In the genomic region with DNA sequence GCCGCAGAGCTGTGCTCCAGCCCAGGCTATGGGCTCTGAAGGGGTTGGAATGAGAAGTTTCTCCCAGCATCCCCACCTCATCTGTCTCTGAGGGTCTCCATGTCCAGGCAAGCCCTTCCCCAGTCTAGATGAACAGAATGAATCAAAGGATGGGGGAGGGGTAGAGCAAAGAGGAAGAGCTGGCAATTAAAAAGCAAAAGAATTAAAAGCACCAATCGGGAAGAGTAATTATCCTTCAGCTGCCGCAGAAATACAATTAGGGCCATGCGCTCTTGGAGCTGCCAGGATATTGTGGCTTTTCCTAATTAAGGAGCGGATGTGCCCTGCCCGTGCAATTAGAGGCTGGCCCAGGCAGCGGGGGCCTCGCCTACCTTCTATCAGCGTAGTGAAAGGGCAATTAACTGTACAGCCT, we compare ENCODE assay signal across 10 mouse cellular contexts. TPM values are rescaled to one million over a fixed set of nuclear protein-coding genes. Genes with fewer than 3 reads are reported as not detected.
DNase-seq lines count a peak whose midpoint lies in the region; ATAC-seq and TF ChIP-seq lines count a peak whose summit lies in the region.
"Had no signal": no experiment of that assay in that cellular context is flagged by ENCODE, and none has a peak within 500 bp of the region (broad histone marks: within the 10 kb centered on the region; RNA-seq: fewer than 3 reads in every experiment).

No protein-coding gene starts in this region.

- ATAC-seq in forebrain, embryonic 11.5 days (replicated peaks; ENCODE audit: low FRiP score): peak; percentile 77
- no peak for ATAC-seq in hindbrain, embryonic 15.5 days (ENCODE audit: low FRiP score, low read depth)
- ATAC-seq in midbrain, postnatal 0 days (ENCODE audit: low FRiP score): no peak
- no peak for ATAC-seq in erythroid progenitor cell, adult 5-6 weeks (replicated peaks; ENCODE audit: low FRiP score, poor library complexity, severe bottlenecking)

- peak overlapping the region; percentile 41 for H3K4me2 ChIP-seq in forebrain, embryonic 11.5 days (ENCODE audit: low read depth, low read length, severe bottlenecking)
- peak overlapping the region; percentile 67 for H3K4me2 ChIP-seq in hindbrain, embryonic 15.5 days
- H3K4me2 ChIP-seq in midbrain, postnatal 0 days (ENCODE audit: low read depth, low read length, poor library complexity, severe bottlenecking): peak overlapping the region; percentile 70; the same call in 1 of the 2 replicates
- H3K4me2 ChIP-seq: stomach, embryonic 15.5 days had no signal

- H3K9me3 ChIP-seq in forebrain, embryonic 11.5 days (ENCODE audit: control insufficient read depth, low read length): no peaks in the 10 kb centered on the region
- no peaks in the 10 kb centered on the region for H3K9me3 ChIP-seq in hindbrain, embryonic 15.5 days
- no peaks in the 10 kb centered on the region for H3K9me3 ChIP-seq in midbrain, postnatal 0 days (ENCODE audit: low read length)
- H3K9me3 ChIP-seq: stomach, embryonic 15.5 days had no signal

- H3K9ac ChIP-seq in forebrain, embryonic 11.5 days (ENCODE audit: low read length): peak overlapping the region; percentile 47
- H3K9ac ChIP-seq in hindbrain, embryonic 15.5 days: no peak overlapping the region
- H3K9ac ChIP-seq in midbrain, postnatal 0 days (replicated peaks; ENCODE audit: low read length, poor library complexity, severe bottlenecking): 0 out of 2 replicates have a peak overlapping the region, but pooled peaks have one; percentile 29
- H3K9ac ChIP-seq: stomach, embryonic 15.5 days had no signal

- DNase-seq in embryo, embryonic 10.5 days (ENCODE audit: low spot score): peak; percentile 48
- DNase-seq in forebrain, embryonic 11.5 days (ENCODE audit: low spot score): peak; percentile 86
- DNase-seq in midbrain, postnatal 0 days (ENCODE audit: low spot score): peak; percentile 54
- no peak for DNase-seq in cerebellum, adult 11 months
- DNase-seq in right cerebral cortex, postnatal 36 days (ENCODE audit: low spot score in 2 of 2): no peak
- no peak for DNase-seq in right cerebral cortex, postnatal 25 days
- DNase-seq: heart, adult 2 months had no signal

- peak overlapping the region; percentile 15; the same call in 1 of the 2 replicates for H3K4me3 ChIP-seq in forebrain, embryonic 11.5 days (ENCODE audit: low read depth, low read length)
- no peak overlapping the region for H3K4me3 ChIP-seq in hindbrain, embryonic 15.5 days
- no peak overlapping the region for H3K4me3 ChIP-seq in midbrain, postnatal 0 days (ENCODE audit: low read depth, low read length)
- H3K4me3 ChIP-seq: heart, adult 2 months; stomach, embryonic 15.5 days had no signal

- no peaks in the 10 kb centered on the region; the same call in 1 of the 2 replicates for H3K36me3 ChIP-seq in forebrain, embryonic 11.5 days (ENCODE audit: control insufficient read depth, insufficient read depth, low read length)
- H3K36me3 ChIP-seq in hindbrain, embryonic 15.5 days: no peaks in the 10 kb centered on the region
- peaks cover 5% of the 10 kb centered on the region; the same call in 1 of the 2 replicates for H3K36me3 ChIP-seq in midbrain, postnatal 0 days (ENCODE audit: insufficient read depth, low read length)
- H3K36me3 ChIP-seq: stomach, embryonic 15.5 days had no signal

- no peak for TF ChIP-seq CTCF in midbrain, postnatal 0 days (IDR thresholded peaks at IDR 0.05)

- H3K4me1 ChIP-seq in forebrain, embryonic 11.5 days (replicated peaks; ENCODE audit: control insufficient read depth, insufficient read depth, low read length): peaks cover 32% of the 10 kb centered on the region
- H3K4me1 ChIP-seq in hindbrain, embryonic 15.5 days (replicated peaks): peaks cover 45% of the 10 kb centered on the region
- peaks cover 21% of the 10 kb centered on the region; the same call in 1 of the 2 replicates for H3K4me1 ChIP-seq in midbrain, postnatal 0 days (ENCODE audit: insufficient read depth, low read length)

- 14% methylated on average over 9 of the region's 9 CpGs for WGBS in forebrain, embryonic 11.5 days
- WGBS in hindbrain, embryonic 15.5 days: 22% methylated on average over 9 of the region's 9 CpGs
- 37% methylated on average over 9 of the region's 9 CpGs for WGBS in midbrain, postnatal 0 days

- H3K27me3 ChIP-seq in forebrain, embryonic 11.5 days (ENCODE audit: control insufficient read depth, insufficient read depth, low read length): peaks cover 2% of the 10 kb centered on the region; the same call in 1 of the 2 replicates
- H3K27me3 ChIP-seq in hindbrain, embryonic 15.5 days: no peaks in the 10 kb centered on the region
- no peaks in the 10 kb centered on the region for H3K27me3 ChIP-seq in midbrain, postnatal 0 days (ENCODE audit: insufficient read depth, low read length)

- H3K27ac ChIP-seq in forebrain, embryonic 11.5 days (ENCODE audit: low read depth, low read length): peak overlapping the region; percentile 89
- peak overlapping the region; percentile 74 for H3K27ac ChIP-seq in hindbrain, embryonic 15.5 days (replicated peaks)
- 0 out of 2 replicates have a peak overlapping the region, but pooled peaks have one; percentile 18 for H3K27ac ChIP-seq in midbrain, postnatal 0 days (ENCODE audit: low read depth, low read length)
- H3K27ac ChIP-seq: heart, adult 2 months; stomach, embryonic 15.5 days had no signal

RNA-seq across cellular contexts. Expression of a gene that starts 8.2 kb away (rescaled TPM):
- polyA plus RNA-seq in forebrain, embryonic 11.5 days (2014; fragmentation: Nextera tagmentation; extraction: Ambion mirVana): 54.2 and 65.4 TPM in 2 replicates
- 55.5 and 58.1 TPM in 2 replicates for polyA plus RNA-seq in hindbrain, embryonic 15.5 days (2015; fragmentation: Nextera tagmentation; extraction: Ambion mirVana)
- total RNA-seq in midbrain, postnatal 0 days (2014; rRNA removed): 31.2 and 40.3 TPM in 2 replicates
- polyA plus RNA-seq in midbrain, postnatal 0 days (2015; fragmentation: Nextera tagmentation; extraction: Ambion mirVana): 48.5 and 53.2 TPM in 2 replicates
- total RNA-seq in erythroid progenitor cell, adult 5-6 weeks (2015; ENCODE audit: low replicate concordance): 5.9 and 6.5 TPM in 2 replicates
- total RNA-seq in erythroid progenitor cell, adult 5-6 weeks (2017; ENCODE audit: low replicate concordance): 5.1 and 9.4 TPM in 2 replicates

RNA-seq across cellular contexts. Expression of a gene that starts 25.8 kb away (rescaled TPM):
- polyA plus RNA-seq in forebrain, embryonic 11.5 days (2014; fragmentation: Nextera tagmentation; extraction: Ambion mirVana): 0.39 and 0.51 TPM in 2 replicates
- 0.87 and 2.3 TPM in 2 replicates for polyA plus RNA-seq in hindbrain, embryonic 15.5 days (2015; fragmentation: Nextera tagmentation; extraction: Ambion mirVana)
- 1.2 and 4.9 TPM in 2 replicates for total RNA-seq in midbrain, postnatal 0 days (2014; rRNA removed)
- 0.57 and 1.4 TPM in 2 replicates for polyA plus RNA-seq in midbrain, postnatal 0 days (2015; fragmentation: Nextera tagmentation; extraction: Ambion mirVana)
- total RNA-seq in erythroid progenitor cell, adult 5-6 weeks (2015; ENCODE audit: low replicate concordance): 649 and 766 TPM in 2 replicates
- 322 and 333 TPM in 2 replicates for total RNA-seq in erythroid progenitor cell, adult 5-6 weeks (2017; ENCODE audit: low replicate concordance)

RNA-seq across cellular contexts. Expression of a gene that starts 40.4 kb away (rescaled TPM):
- polyA plus RNA-seq in forebrain, embryonic 11.5 days (2014; fragmentation: Nextera tagmentation; extraction: Ambion mirVana): 24.3 and 24.8 TPM in 2 replicates
- polyA plus RNA-seq in hindbrain, embryonic 15.5 days (2015; fragmentation: Nextera tagmentation; extraction: Ambion mirVana): 12.9 and 13.0 TPM in 2 replicates
- total RNA-seq in midbrain, postnatal 0 days (2014; rRNA removed): 12.1 and 13.2 TPM in 2 replicates
- 5.8 and 6.2 TPM in 2 replicates for polyA plus RNA-seq in midbrain, postnatal 0 days (2015; fragmentation: Nextera tagmentation; extraction: Ambion mirVana)
- 8.0 and 8.6 TPM in 2 replicates for total RNA-seq in erythroid progenitor cell, adult 5-6 weeks (2015; ENCODE audit: low replicate concordance)
- 3.1 and 3.7 TPM in 2 replicates for total RNA-seq in erythroid progenitor cell, adult 5-6 weeks (2017; ENCODE audit: low replicate concordance)

Comparison
In these comparisons a context has a peak if more than half of its experiments do, and no peak if none do; other contexts are left out.
1. DNase-seq: peak in embryo, embryonic 10.5 days (single experiment), forebrain, embryonic 11.5 days (single experiment) and midbrain, postnatal 0 days (single experiment); none in cerebellum, adult 11 months (single experiment), right cerebral cortex, postnatal 36 days (0 of 2) and right cerebral cortex, postnatal 25 days (single experiment).
2. H3K27ac ChIP-seq: peak in every context shown above with its lines; median percentile 89 in forebrain, embryonic 11.5 days; 74 in hindbrain, embryonic 15.5 days; 18 in midbrain, postnatal 0 days.
3. Peak in every context shown above with its lines, with median percentiles within 50 percentile points of each other: H3K4me2 ChIP-seq.